Mouse (Mus musculus) olfactory bulb, adult 2 months (tissue): Measurements from ENCODE around the gene Rap2a. TPM values are rescaled to one million over a fixed set of nuclear protein-coding genes. Genes with fewer than 3 reads are reported as not detected.

Experiments used
- H3K27ac ChIP-seq: fragments of 200-500 bp; 2 replicates; pipeline ENCODE4 v1.5.1; 2012; ENCODE audit warnings: low read depth, low read length; ENCODE audit not compliant: insufficient read depth
- H3K4me1 ChIP-seq: fragments of 200-500 bp; 2 replicates; pipeline ENCODE4 v1.6.1; 2012; ENCODE audit warnings: low read length; ENCODE audit not compliant: control insufficient read depth, insufficient read depth
- H3K4me3 ChIP-seq: fragments of 200-500 bp; 2 replicates; pipeline ENCODE4 v1.5.1; 2012; ENCODE audit warnings: mild to moderate bottlenecking, low read depth, low read length, moderate library complexity; ENCODE audit not compliant: insufficient read depth
- CTCF ChIP-seq: fragments of 200-500 bp; IDR thresholded peaks from 2 replicates; pipeline ENCODE4 v1.5.1; 2012; ENCODE audit warnings: low read depth, mild to moderate bottlenecking, low read length, moderate library complexity; ENCODE audit not compliant: insufficient read depth
- POLR2A ChIP-seq: fragments of 200-500 bp; IDR thresholded peaks from 2 replicates; pipeline ENCODE4 v1.6.1; 2012; ENCODE audit warnings: mild to moderate bottlenecking, low read depth, low read length, moderate library complexity; ENCODE audit not compliant: insufficient read depth
- WGBS: fragments of 180-500 bp; shearing (Covaris S2); methylation state at CpG from one replicate; pipeline ENCODE4 v1.1.7; 2018; 5-methylcytosine and 5-hydroxymethylcytosine counted together
- polyA plus RNA-seq: library from polyadenylated mRNA; stranded (reverse); fragments of >200 nt; gene quantifications from 2 replicates; pipeline ENCODE4 v1.2.4, GENCODE M21; 2012; ENCODE audit warnings: low replicate concordance; ENCODE audit not compliant: missing spikeins, insufficient read depth, insufficient read length

Rap2a gene
- polyA plus RNA-seq, 1 experiment, result not detected

DNA sequence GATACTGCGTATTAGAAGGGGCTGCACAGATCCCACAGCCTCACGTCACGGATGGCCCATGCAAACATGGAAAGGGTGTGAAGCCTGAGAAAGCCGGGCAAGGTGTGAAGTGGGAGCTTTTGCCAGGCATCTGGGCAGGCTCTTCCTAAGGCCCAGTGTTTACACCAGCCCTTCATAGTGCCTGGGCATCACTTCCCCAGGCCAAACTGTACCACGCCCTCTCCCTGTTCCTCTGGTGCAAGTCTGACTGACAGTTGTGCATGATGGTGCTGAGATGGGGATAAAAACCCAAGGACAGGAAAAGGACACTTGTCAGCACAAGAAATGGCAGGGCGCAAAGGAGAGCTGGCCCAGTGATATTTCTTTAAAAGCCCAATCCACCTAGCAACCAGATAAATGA, 27.7 kb downstream of the Rap2a start:
- no peak overlapping the region for H3K4me3 ChIP-seq
- TF ChIP-seq CTCF (no peak), POLR2A (no peak)
- H3K27ac ChIP-seq, result no peak overlapping the region
- 98% methylated on average over 6 of the region's 6 CpGs for WGBS
- peaks cover 24% of the 10 kb centered on the region for H3K4me1 ChIP-seq

DNA sequence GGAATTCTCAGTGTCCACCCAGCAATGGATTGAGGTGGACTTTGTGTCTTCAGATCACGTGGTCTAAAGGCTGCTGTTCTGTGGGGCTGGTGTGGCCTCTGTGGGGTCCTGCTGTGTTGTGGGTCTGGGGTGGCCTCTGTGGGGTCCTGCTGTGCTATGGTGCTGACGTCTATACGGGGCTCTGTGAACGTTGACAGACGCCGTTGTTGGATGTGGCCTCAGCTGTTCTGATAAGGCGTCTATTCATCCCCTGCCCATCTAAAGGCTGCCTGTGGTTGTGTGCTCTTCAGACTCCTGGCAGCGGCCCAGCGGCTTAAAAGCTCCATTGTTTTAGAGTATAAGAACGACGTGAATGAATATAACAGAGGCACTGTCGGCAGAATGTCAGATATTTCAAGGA, 29.3 kb downstream of the Rap2a start:
- 24% methylated on average over 12 of the region's 12 CpGs for WGBS
- no peak overlapping the region for H3K4me3 ChIP-seq
- TF ChIP-seq CTCF (no peak), POLR2A (no peak)
- H3K4me1 ChIP-seq, result peaks cover 18% of the 10 kb centered on the region
- 0 out of 2 replicates have a peak overlapping the region, but pooled peaks have one; percentile 40 for H3K27ac ChIP-seq

DNA sequence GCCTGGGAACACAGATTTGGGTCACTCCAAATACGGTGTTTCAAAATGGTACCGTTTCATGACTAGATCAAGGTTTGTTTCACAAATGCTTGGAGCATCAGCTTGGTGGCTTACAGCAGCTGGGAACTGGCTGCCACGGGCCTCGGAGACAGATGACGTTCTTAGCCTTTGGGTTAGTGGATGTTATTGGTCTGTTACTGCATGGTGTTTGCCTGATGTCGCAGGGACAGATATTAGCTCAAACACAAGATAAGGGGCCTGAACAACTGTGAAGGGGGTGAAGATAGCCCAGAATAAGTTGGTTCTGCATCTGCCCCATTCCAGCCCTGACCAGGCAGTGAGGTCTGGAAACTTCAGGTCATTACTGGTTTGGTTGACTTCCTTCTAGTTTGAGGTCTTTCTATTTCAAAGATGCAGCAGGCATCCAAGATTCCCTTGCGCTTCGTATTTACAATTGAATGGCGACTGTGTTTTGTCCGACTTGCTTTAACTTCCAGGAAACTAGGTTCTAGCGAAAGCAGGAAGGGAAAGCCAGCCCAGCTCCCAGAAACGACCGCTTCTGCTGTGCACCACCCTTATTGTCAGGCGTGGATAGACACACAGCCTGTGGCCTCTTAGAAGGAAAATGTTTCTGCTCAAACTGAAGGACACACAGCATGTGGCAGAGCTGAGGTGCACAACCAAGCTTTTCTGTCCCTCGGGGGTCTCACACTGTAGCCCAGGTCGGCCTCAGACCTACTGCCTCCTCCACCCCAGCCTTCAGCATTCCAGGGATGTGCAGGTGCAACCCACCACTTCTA, 30.5 kb downstream of the Rap2a start:
- 81% methylated on average over 16 of the region's 16 CpGs for WGBS
- H3K27ac ChIP-seq, result no peak overlapping the region
- H3K4me3 ChIP-seq, result no peak overlapping the region
- H3K4me1 ChIP-seq, result peaks cover 14% of the 10 kb centered on the region
- TF ChIP-seq POLR2A (no peak), CTCF (no peak)

DNA sequence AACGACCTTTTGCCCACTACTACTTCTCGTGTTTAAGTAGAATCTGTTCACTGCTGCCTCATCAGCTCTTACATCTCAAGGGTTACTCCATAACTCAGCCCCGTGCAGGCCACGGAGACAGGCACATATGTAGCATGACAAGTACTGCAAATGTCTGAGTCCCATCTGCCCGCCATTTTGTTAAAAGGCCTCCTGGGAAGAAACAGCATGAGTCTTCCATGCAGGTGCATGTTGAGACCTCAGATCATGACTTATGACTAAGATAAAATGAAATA, 31.1 kb downstream of the Rap2a start:
- WGBS, result 84% methylated on average over 5 of the region's 5 CpGs
- peaks cover 12% of the 10 kb centered on the region for H3K4me1 ChIP-seq
- no peak overlapping the region for H3K27ac ChIP-seq
- no peak overlapping the region for H3K4me3 ChIP-seq
- no peak for TF ChIP-seq CTCF
- TF ChIP-seq POLR2A, result no peak

DNA sequence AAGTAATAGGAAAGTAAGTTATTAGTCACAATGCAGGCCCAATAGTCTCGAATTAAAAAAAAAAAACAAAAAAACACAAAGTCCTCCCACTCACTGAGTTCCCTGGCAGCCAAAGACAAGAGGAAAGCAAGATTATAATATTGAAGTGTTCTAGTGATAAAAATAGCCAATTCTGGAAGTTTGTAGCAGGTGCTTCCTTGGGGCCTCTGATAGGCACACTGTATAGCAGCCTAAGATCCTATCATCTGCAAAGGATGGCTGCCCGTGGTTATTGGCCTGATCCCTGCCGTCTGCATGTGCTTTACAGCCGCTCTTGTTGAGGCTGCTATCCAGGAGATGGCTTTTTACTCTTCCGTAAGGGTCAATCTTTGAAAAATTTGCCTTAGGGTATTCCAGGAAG, 33.6 kb downstream of the Rap2a start:
- no peak for TF ChIP-seq CTCF
- H3K4me1 ChIP-seq, result peaks cover 3% of the 10 kb centered on the region; the same call in 1 of the 2 replicates
- no peak overlapping the region for H3K4me3 ChIP-seq
- no peak overlapping the region for H3K27ac ChIP-seq
- 81% methylated on average over 5 of the region's 5 CpGs for WGBS

DNA sequence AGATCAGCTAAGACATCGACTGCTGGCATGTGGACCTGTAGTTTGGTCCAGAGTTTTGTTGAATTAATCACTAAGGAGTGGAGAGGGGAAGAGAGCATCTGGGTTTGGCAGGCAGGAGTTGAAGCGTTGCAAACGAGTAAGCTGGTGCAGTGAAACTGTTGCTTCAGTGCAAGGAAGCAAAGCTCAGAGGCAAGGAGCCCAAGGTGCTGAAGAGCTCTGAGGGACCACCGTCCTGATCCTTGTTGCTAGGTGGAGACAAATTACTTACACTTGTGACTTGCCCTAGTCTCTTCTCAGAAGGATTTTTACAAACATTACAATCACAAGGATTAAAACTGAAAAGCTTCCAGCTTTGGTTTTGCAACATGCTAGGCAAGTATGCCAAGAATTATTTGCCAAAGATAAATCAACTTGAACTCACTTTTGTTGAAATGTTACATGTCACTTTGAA, 36.6 kb downstream of the Rap2a start:
- no peaks in the 10 kb centered on the region for H3K4me1 ChIP-seq
- WGBS, result 34% methylated on average over 4 of the region's 4 CpGs
- TF ChIP-seq CTCF (no peak), POLR2A (no peak)
- no peak overlapping the region for H3K4me3 ChIP-seq
- H3K27ac ChIP-seq, result no peak overlapping the region

DNA sequence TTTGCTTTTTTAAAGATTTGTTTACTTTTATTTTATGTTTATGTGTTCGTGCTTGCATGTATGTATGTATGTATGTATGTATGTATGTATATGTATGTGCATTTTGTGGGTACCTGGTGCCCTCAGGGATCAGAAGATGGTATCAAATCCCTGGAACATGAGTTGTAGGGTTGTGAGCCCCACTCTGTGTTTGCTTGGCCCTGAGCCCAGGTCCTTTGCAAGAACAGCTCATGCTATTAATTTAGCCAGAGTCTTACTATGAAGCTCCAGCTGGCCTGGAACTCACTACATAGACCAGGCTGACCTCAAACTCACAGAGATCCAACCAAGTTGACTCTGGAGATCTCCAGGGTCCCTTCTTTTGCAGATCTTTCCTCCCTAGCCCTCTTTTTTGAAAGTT, 37.1 kb downstream of the Rap2a start:
- H3K4me3 ChIP-seq, result no peak overlapping the region
- TF ChIP-seq POLR2A, result no peak
- TF ChIP-seq CTCF, result no peak
- WGBS, result 81% methylated on average over 1 of the region's 1 CpGs
- H3K27ac ChIP-seq, result no peak overlapping the region
- H3K4me1 ChIP-seq, result no peaks in the 10 kb centered on the region

DNA sequence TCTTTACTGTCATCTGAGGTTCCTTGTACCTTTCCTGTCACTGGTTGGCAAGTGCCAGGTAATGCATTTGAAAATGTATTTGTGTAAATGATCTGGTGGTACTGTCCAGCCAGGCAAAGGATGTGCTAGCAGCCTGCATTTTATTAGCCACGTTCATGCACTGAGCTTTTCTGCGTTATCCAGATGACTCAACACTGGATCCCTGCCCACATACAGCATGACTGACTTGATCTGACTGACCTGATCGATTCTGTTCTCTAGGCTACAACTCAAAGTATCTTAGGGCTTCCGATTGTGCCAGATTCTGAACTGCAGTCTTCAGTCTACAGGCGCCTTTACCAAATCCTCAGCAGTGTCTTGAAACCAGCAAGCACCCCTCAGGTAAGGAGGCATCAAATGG, 40.5 kb downstream of the Rap2a start:
- 83% methylated on average over 5 of the region's 5 CpGs for WGBS
- H3K4me3 ChIP-seq, result no peak overlapping the region
- no peak for TF ChIP-seq POLR2A
- no peak for TF ChIP-seq CTCF
- H3K4me1 ChIP-seq, result no peaks in the 10 kb centered on the region
- no peak overlapping the region for H3K27ac ChIP-seq

DNA sequence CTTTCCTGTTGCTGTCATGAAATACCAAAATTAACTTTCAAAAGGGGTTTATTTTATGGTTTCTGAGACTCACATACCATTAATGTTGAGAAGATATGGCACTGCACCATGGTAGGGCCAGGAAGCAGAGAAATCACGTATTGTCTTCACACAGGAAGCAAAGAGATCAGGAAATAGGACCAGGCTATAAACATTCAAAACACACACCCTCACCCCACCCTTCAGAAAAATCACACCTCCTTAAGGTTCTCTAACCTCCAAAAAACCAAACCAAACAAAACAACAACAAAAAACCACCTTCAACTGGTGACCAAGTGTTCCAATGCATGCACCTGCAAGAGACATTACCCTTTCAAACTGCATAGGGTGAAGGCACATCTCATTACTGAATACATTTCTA, 41.7 kb downstream of the Rap2a start:
- TF ChIP-seq POLR2A, result no peak
- no peak for TF ChIP-seq CTCF
- H3K4me3 ChIP-seq, result no peak overlapping the region
- H3K27ac ChIP-seq, result no peak overlapping the region
- H3K4me1 ChIP-seq, result no peaks in the 10 kb centered on the region
- 81% methylated on average over 1 of the region's 1 CpGs for WGBS
